Mouse (Mus musculus): ENCODE data around the gene Drd5.

- TF ChIP-seq HCFC1 (IDR thresholded peaks at IDR 0.05; ENCODE audit: borderline replicate concordance, insufficient read depth, low read length), result no peak
- TF ChIP-seq ZC3H11A (IDR thresholded peaks at IDR 0.05; ENCODE audit: borderline replicate concordance, low read depth, low read length), result no peak
- TF ChIP-seq CHD2 (IDR thresholded peaks at IDR 0.05; ENCODE audit: low read depth, low read length), result no peak
- TF ChIP-seq ZNF384 (IDR thresholded peaks at IDR 0.05; ENCODE audit: low read depth, low read length), result no peak
Observed at GRCm38 (mm10) chr5:38366650-38367470, 47.7 kb downstream of the Drd5 start.

Data from ES-E14 (cell line).